Mouse (Mus musculus) kidney, embryonic 14.5 days (tissue): ENCODE measurements around the gene D930020B18Rik. TPM values are rescaled to one million over a fixed set of nuclear protein-coding genes. Genes with fewer than 3 reads are reported as not detected.
A peak's percentile ranks its signal among the peaks of the same experiment; 100 is the strongest.

Source experiments
- ATAC-seq: fragments of 200-750 bp; cut with Nextera tagmentation; 2 replicates; pipeline ENCODE4 v1.8.0; 2017; ENCODE audit warnings: moderate number of reproducible peaks, mild to moderate bottlenecking, moderate TSS enrichment, moderate library complexity; ENCODE audit not compliant: low FRiP score, low TSS enrichment
- H3K27ac ChIP-seq: fragments of 300-500 bp; sonication (generic); 2 replicates; pipeline ENCODE4 v1.5.1; 2014; ENCODE audit warnings: low read depth, mild to moderate bottlenecking, low read length, moderate library complexity, mixed read lengths
- H3K27me3 ChIP-seq: fragments of 300-500 bp; sonication (generic); 2 replicates; pipeline ENCODE4 v1.6.1; 2014; ENCODE audit warnings: mild to moderate bottlenecking, low read length; ENCODE audit not compliant: control insufficient read depth, insufficient read depth
- H3K36me3 ChIP-seq: fragments of 300-500 bp; sonication (generic); 2 replicates; pipeline ENCODE4 v1.6.1; 2014; ENCODE audit warnings: low read length, mixed read lengths; ENCODE audit not compliant: control insufficient read depth, insufficient read depth
- H3K4me1 ChIP-seq: fragments of 300-500 bp; sonication (generic); 2 replicates; pipeline ENCODE4 v1.6.1; 2014; ENCODE audit warnings: low read length, mixed read lengths; ENCODE audit not compliant: control insufficient read depth, insufficient read depth
- H3K4me2 ChIP-seq: fragments of 300-500 bp; sonication (generic); replicated peaks from 2 replicates; pipeline ENCODE4 v1.6.1; 2014; ENCODE audit warnings: low read depth, mild to moderate bottlenecking, low read length
- H3K4me3 ChIP-seq: fragments of 300-500 bp; sonication (generic); 2 replicates; pipeline ENCODE4 v1.5.1; 2014; ENCODE audit warnings: mild to moderate bottlenecking, low read length
- H3K9ac ChIP-seq: fragments of 300-500 bp; sonication (generic); 2 replicates; pipeline ENCODE4 v1.6.1; 2014; ENCODE audit warnings: low read depth, mild to moderate bottlenecking, low read length, moderate library complexity
- H3K9me3 ChIP-seq: fragments of 300-500 bp; sonication (generic); 2 replicates; pipeline ENCODE4 v1.6.1; 2016; ENCODE audit warnings: low read length; ENCODE audit not compliant: control insufficient read depth
- WGBS: fragments of 180-500 bp; shearing (Covaris S2); extraction: QIAGEN DNeasy Blood & Tissue Kit; methylation state at CpG from one replicate; pipeline ENCODE4 v1.1.7; 2014; 5-methylcytosine and 5-hydroxymethylcytosine counted together
- polyA plus RNA-seq: library from polyadenylated mRNA; unstranded; fragments of >200 nt; fragmentation: Nextera tagmentation; extraction: Ambion mirVana; gene quantifications from 2 replicates; pipeline ENCODE4 v1.2.1, GENCODE M21; 2014

The D930020B18Rik gene
- polyA plus RNA-seq, 1 experiment from 2014 or later = 0.50 TPM

DNA sequence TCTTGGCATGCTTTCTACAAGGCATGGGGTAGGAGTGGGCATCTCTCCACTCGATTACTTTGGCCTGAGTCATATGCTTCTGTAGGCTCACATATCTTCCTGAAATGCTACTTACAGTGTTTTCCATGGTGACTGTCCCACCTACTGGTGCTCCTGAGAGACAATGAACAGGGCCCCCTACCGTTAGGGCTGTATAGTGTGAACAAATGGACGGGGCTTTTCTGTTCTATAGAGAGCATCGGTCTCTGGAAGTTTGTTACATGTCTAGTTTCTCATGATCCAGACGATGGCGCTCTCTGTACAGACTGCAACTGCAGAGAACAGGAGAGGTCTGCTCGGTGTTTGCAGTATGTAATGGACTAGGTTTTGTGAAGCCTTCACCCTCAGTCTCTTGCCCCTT lies 46.1 kb downstream of the D930020B18Rik start:
- H3K27ac ChIP-seq = no peak overlapping the region
- no peak overlapping the region for H3K4me2 ChIP-seq
- 72% methylated on average over 7 of the region's 7 CpGs for WGBS
- no peak for ATAC-seq
- H3K4me1 ChIP-seq = no peaks in the 10 kb centered on the region
- no peaks in the 10 kb centered on the region for H3K9me3 ChIP-seq
- no peak overlapping the region for H3K4me3 ChIP-seq
- no peak overlapping the region for H3K9ac ChIP-seq
- no peaks in the 10 kb centered on the region for H3K36me3 ChIP-seq
- H3K27me3 ChIP-seq = no peaks in the 10 kb centered on the region

DNA sequence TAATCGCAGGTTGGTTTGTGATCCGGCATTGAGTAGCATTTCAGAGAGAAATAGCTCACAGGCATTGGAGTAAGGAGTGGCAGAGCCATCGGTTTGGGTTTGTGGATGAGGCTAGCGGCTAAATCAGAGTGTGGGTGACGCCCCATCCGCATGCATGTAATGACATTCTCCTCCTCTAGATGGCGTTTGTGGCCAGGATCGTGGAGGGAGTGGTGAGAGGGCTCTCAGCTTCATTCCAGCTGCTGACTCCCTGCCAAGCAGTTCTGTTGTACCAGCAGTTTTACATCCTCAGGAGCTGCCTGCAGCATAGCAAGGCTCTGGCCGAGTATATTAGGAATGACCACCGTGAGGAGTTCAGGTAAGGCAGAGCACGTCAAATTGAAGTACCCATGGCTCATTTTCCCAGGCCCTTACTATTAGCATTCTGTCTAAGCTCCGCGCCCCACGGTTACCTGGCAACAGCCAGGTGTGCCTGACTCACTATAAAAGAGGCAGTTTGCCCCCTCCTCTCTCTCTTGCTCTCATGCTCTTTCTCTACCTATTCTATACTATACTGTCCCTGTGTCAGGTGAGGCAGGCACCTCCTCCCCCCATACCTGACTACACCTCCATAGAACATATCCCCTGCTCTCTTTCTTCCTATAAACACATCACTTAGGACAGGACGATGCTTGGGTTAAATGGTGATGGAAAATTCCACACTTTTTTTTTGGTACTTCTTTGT lies 48.4 kb downstream of the D930020B18Rik start:
- H3K4me2 ChIP-seq = no peak overlapping the region
- ATAC-seq = peak; percentile 79
- H3K36me3 ChIP-seq = no peaks in the 10 kb centered on the region
- H3K4me1 ChIP-seq = no peaks in the 10 kb centered on the region
- no peaks in the 10 kb centered on the region for H3K9me3 ChIP-seq
- WGBS = 19% methylated on average over 15 of the region's 15 CpGs
- H3K27me3 ChIP-seq = no peaks in the 10 kb centered on the region
- no peak overlapping the region for H3K9ac ChIP-seq
- H3K4me3 ChIP-seq = no peak overlapping the region
- no peak overlapping the region for H3K27ac ChIP-seq

- ATAC-seq = no peak
- H3K9ac ChIP-seq = no peak overlapping the region
- H3K4me3 ChIP-seq = no peak overlapping the region; the same call in 1 of the 2 replicates
- H3K4me1 ChIP-seq = no peaks in the 10 kb centered on the region
- no peaks in the 10 kb centered on the region for H3K27me3 ChIP-seq
- H3K27ac ChIP-seq = no peak overlapping the region
- no peaks in the 10 kb centered on the region for H3K36me3 ChIP-seq
- 50% methylated on average over 18 of the region's 18 CpGs for WGBS
- peak overlapping the region; percentile 19 for H3K4me2 ChIP-seq
- no peaks in the 10 kb centered on the region for H3K9me3 ChIP-seq
These were observed 51.7 kb downstream of the D930020B18Rik start for GRCm38 (mm10) chr10:121692944-121693579.

DNA sequence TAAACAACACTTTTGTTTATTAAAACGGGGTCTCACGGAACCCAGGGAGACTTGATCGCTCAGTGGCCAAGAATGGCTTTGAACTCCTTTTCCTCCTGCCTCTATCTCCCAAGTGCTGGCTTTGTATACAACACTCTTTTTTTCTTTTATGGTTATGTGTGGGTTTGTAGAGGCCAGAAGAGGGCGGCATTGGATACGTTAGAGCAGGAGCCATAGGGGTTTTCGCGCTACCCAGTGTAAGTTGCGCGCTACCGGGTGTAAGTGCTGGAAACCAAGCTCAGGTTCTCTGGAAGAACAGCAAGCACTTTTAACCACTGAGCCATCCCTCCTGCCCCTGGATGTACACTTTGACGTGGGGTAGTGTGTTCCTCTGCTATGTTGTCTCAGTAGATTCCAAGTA lies 53.2 kb downstream of the D930020B18Rik start:
- Histone ChIP-seq H3K4me1 (no peaks in the 10 kb centered on the region), H3K36me3 (no peaks in the 10 kb centered on the region), H3K9me3 (no peaks in the 10 kb centered on the region), H3K4me2 (no peak overlapping the region), H3K27me3 (no peaks in the 10 kb centered on the region), H3K27ac (no peak overlapping the region), H3K9ac (no peak overlapping the region), H3K4me3 (no peak overlapping the region)
- 85% methylated on average over 11 of the region's 11 CpGs for WGBS
- no peak for ATAC-seq

GRCm38 (mm10) chr10:121701296-121702248 lies 60.2 kb downstream of the D930020B18Rik start:
- ATAC-seq = no peak
- H3K9me3 ChIP-seq = no peaks in the 10 kb centered on the region
- no peak overlapping the region for H3K9ac ChIP-seq
- no peaks in the 10 kb centered on the region for H3K27me3 ChIP-seq
- H3K27ac ChIP-seq = no peak overlapping the region
- H3K4me2 ChIP-seq = no peak overlapping the region
- 60% methylated on average over 11 of the region's 11 CpGs for WGBS
- H3K36me3 ChIP-seq = no peaks in the 10 kb centered on the region
- H3K4me1 ChIP-seq = no peaks in the 10 kb centered on the region
- no peak overlapping the region for H3K4me3 ChIP-seq

- H3K4me1 ChIP-seq = no peaks in the 10 kb centered on the region
- H3K9ac ChIP-seq = no peak overlapping the region
- no peaks in the 10 kb centered on the region for H3K9me3 ChIP-seq
- no peak for ATAC-seq
- H3K4me2 ChIP-seq = no peak overlapping the region
- H3K36me3 ChIP-seq = no peaks in the 10 kb centered on the region
- no peak overlapping the region for H3K4me3 ChIP-seq
- 85% methylated on average over 6 of the region's 6 CpGs for WGBS
- no peaks in the 10 kb centered on the region for H3K27me3 ChIP-seq
- no peak overlapping the region for H3K27ac ChIP-seq
These were observed 62.2 kb downstream of the D930020B18Rik start for GRCm38 (mm10) chr10:121703619-121704018.

DNA sequence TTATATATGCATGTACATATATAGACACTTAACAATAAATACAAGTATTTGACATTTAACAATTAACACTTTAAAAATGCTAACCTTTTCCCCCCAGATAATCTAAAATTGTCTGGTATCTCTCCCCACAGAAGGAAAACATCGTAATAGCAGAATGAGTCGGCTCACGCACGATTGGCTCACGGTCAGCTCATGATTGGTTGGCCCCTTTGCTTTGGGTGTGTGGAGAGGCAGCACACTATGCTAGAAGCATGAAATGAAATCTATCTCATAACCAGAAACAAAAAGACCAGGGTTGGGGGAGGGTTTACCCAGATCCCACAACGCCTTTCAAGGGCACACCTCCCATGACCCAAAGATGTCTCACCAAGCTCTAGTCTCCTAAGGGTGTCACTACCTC lies 63.5 kb downstream of the D930020B18Rik start:
- H3K27ac ChIP-seq = no peak overlapping the region
- WGBS = 87% methylated on average over 6 of the region's 6 CpGs

GRCm38 (mm10) chr10:121705399-121706163 lies 64.2 kb downstream of the D930020B18Rik start:
- no peaks in the 10 kb centered on the region for H3K27me3 ChIP-seq
- no peak for ATAC-seq
- H3K9me3 ChIP-seq = no peaks in the 10 kb centered on the region
- no peaks in the 10 kb centered on the region for H3K4me1 ChIP-seq
- H3K36me3 ChIP-seq = no peaks in the 10 kb centered on the region
- H3K4me3 ChIP-seq = no peak overlapping the region
- no peak overlapping the region for H3K9ac ChIP-seq
- WGBS = 88% methylated on average over 15 of the region's 15 CpGs
- H3K27ac ChIP-seq = no peak overlapping the region
- H3K4me2 ChIP-seq = no peak overlapping the region

More for the DNA sequence above, 63.5 kb downstream of the D930020B18Rik start:
- ATAC-seq = no peak
- no peaks in the 10 kb centered on the region for H3K9me3 ChIP-seq
- no peaks in the 10 kb centered on the region for H3K4me1 ChIP-seq
- no peaks in the 10 kb centered on the region for H3K36me3 ChIP-seq
- no peak overlapping the region for H3K4me2 ChIP-seq
- no peaks in the 10 kb centered on the region for H3K27me3 ChIP-seq
- H3K9ac ChIP-seq = no peak overlapping the region
- H3K4me3 ChIP-seq = no peak overlapping the region
